Mouse (Mus musculus) intestine, embryonic 16.5 days (tissue): ENCODE measurements around the gene Cnot6. TPM values are rescaled to one million over a fixed set of nuclear protein-coding genes. Genes with fewer than 3 reads are reported as not detected.

Experiments used
- ATAC-seq: fragments of 200-750 bp; cut with Nextera tagmentation; 2 replicates; pipeline ENCODE4 v1.8.0; 2017; ENCODE audit warnings: moderate TSS enrichment, moderate library complexity
- H3K27ac ChIP-seq: fragments of 300-500 bp; sonication (generic); 2 replicates; pipeline ENCODE4 v1.5.1; 2014; ENCODE audit warnings: mild to moderate bottlenecking, low read length
- H3K27me3 ChIP-seq: fragments of 300-500 bp; sonication (generic); replicated peaks from 2 replicates; pipeline ENCODE4 v1.6.1; 2014; ENCODE audit warnings: low read length, control low read depth, mixed read lengths; ENCODE audit not compliant: control insufficient read depth, insufficient read depth
- H3K36me3 ChIP-seq: fragments of 300-500 bp; sonication (generic); 2 replicates; pipeline ENCODE4 v1.6.1; 2014; ENCODE audit warnings: low read length, control low read depth; ENCODE audit not compliant: control insufficient read depth, insufficient read depth
- H3K4me1 ChIP-seq: fragments of 300-500 bp; sonication (generic); 2 replicates; pipeline ENCODE4 v1.6.1; 2014; ENCODE audit warnings: low read length, control low read depth, mixed read lengths; ENCODE audit not compliant: control insufficient read depth, insufficient read depth
- H3K4me2 ChIP-seq: fragments of 300-500 bp; sonication (generic); 2 replicates; pipeline ENCODE4 v1.6.1; 2014; ENCODE audit warnings: low read depth, low read length, control low read depth
- H3K4me3 ChIP-seq: fragments of 300-500 bp; sonication (generic); 2 replicates; pipeline ENCODE4 v1.5.1; 2014; ENCODE audit warnings: mild to moderate bottlenecking, low read length
- H3K9ac ChIP-seq: fragments of 300-500 bp; sonication (generic); 2 replicates; pipeline ENCODE4 v1.6.1; 2014; ENCODE audit warnings: low read depth, low read length
- H3K9me3 ChIP-seq: fragments of 300-500 bp; sonication (generic); 2 replicates; pipeline ENCODE4 v1.6.1; 2016; ENCODE audit warnings: low read length, control low read depth; ENCODE audit not compliant: control insufficient read depth
- WGBS: fragments of 180-500 bp; shearing (Covaris S2); extraction: QIAGEN DNeasy Blood & Tissue Kit; methylation state at CpG from one replicate; pipeline ENCODE4 v1.1.7; 2014; 5-methylcytosine and 5-hydroxymethylcytosine counted together
- polyA plus RNA-seq: library from polyadenylated mRNA; unstranded; fragments of >200 nt; fragmentation: Nextera tagmentation; extraction: Ambion mirVana; gene quantifications from 2 replicates; pipeline ENCODE4 v1.2.1, GENCODE M21; 2015

Cnot6 gene
- polyA plus RNA-seq, 1 experiment from 2014 or later = 26.9 TPM

DNA sequence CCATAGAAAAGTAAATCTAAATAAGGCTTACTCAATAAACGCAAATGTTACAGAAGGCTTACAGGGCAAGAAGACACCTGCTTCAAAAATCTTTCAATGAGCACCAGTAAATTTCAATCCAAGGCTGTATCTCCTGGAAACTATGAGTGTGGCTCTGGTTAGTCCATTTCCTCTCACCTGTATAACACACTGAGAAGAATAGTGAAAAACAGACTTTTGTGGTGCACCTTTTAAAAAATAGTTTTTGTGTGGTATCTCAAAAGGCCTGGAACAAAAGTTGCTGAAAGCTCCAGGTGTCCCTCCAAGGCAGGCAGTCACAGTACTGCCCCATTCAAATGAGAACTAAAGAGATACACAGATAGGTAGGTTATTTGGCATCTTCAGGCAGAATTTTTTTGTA is 13.4 kb downstream of the Cnot6 start:
- Histone ChIP-seq H3K4me1 (no peaks in the 10 kb centered on the region), H3K27ac (no peak overlapping the region)
- ATAC-seq = no peak

DNA sequence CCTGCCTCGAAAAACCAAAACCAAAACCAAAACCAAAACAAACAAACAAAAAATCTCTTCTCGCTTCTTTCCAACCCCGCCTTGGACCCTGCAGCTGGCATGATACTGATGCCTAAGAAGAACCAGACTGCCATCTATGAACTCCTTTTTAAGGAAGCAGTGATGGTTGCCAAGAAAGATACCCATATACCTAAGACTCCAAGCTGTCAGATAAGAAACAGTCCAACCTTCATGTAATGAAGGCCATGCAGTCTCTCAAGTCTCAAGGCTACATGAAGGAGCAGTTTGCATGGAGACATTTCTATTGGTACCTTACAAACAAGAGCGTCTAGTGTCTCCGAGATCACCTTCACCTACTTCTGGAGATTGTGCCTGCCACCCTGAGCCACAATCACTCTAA is 14.7 kb downstream of the Cnot6 start:
- ATAC-seq = no peak
- Histone ChIP-seq H3K4me2 (no peak overlapping the region), H3K36me3 (0 out of 2 replicates have a peak, but pooled peaks cover 8% of the 10 kb centered on the region)

More for the DNA sequence above, 13.4 kb downstream of the Cnot6 start:
- no peak overlapping the region for H3K4me3 ChIP-seq
- H3K27me3 ChIP-seq = no peaks in the 10 kb centered on the region
- H3K9me3 ChIP-seq = no peaks in the 10 kb centered on the region
- 0 out of 2 replicates have a peak, but pooled peaks cover 8% of the 10 kb centered on the region for H3K36me3 ChIP-seq
- WGBS = 94% methylated on average over 1 of the region's 1 CpGs
- H3K9ac ChIP-seq = no peak overlapping the region
- no peak overlapping the region for H3K4me2 ChIP-seq

GRCm38 (mm10) chr11:49696472-49696871 is 16.1 kb downstream of the Cnot6 start:
- no peak for ATAC-seq
- no peak overlapping the region for H3K27ac ChIP-seq
- 79% methylated on average over 2 of the region's 2 CpGs for WGBS

More for the DNA sequence above, 14.7 kb downstream of the Cnot6 start:
- Histone ChIP-seq H3K9ac (no peak overlapping the region), H3K4me1 (no peaks in the 10 kb centered on the region), H3K27ac (no peak overlapping the region), H3K27me3 (no peaks in the 10 kb centered on the region), H3K9me3 (no peaks in the 10 kb centered on the region), H3K4me3 (no peak overlapping the region)
- WGBS = 93% methylated on average over 5 of the region's 5 CpGs

DNA sequence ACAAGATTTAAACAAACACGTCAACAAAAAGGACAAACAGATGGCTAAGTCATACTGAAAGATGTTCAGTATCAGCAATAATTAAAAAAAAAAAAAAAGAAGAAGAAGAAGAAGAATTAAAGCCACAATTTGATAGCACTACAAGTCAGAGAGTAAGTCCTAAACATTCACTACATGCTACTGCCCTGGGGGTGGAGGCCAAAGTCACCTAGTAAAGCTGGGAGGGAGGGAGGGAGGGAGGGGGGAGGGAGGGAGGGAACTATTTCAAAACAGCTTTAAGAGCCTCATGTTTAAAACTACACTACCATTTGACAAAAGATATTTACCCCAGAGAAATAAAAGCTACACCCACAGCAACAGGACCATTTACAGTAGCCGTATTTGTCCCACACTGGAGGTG is 16.8 kb downstream of the Cnot6 start:
- H3K4me1 ChIP-seq = no peaks in the 10 kb centered on the region
- H3K9ac ChIP-seq = no peak overlapping the region
- H3K27ac ChIP-seq = no peak overlapping the region
- H3K36me3 ChIP-seq = no peaks in the 10 kb centered on the region
- no peak overlapping the region for H3K4me3 ChIP-seq
- no peak for ATAC-seq
- no peak overlapping the region for H3K4me2 ChIP-seq
- 77% methylated on average over 2 of the region's 2 CpGs for WGBS
- no peaks in the 10 kb centered on the region for H3K27me3 ChIP-seq
- no peaks in the 10 kb centered on the region for H3K9me3 ChIP-seq

More at GRCm38 (mm10) chr11:49696472-49696871, 16.1 kb downstream of the Cnot6 start:
- Histone ChIP-seq H3K9me3 (no peaks in the 10 kb centered on the region), H3K36me3 (0 out of 2 replicates have a peak, but pooled peaks cover 1% of the 10 kb centered on the region), H3K9ac (no peak overlapping the region), H3K4me3 (no peak overlapping the region), H3K4me2 (no peak overlapping the region), H3K4me1 (no peaks in the 10 kb centered on the region), H3K27me3 (no peaks in the 10 kb centered on the region)

DNA sequence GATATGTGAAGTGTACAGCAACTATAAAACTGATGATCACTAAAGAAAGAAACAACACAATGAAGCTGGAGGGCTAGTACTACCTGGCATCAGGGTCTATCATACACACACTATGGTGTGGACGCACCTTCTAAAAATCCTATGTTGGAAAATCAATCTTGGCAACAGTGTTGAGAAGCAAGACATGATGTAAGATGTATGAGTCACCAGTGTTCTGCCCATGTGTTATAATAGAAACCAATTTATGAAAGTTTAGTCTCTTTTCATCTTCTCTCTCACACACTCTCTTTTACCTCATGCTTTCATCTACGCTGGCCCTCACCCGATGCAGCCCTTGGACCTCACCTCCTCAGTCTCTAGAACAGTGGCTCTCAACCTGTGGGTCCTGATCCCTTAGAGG is 17.5 kb downstream of the Cnot6 start:
- WGBS = 89% methylated on average over 3 of the region's 3 CpGs
- H3K27ac ChIP-seq = no peak overlapping the region

GRCm38 (mm10) chr11:49684237-49684973 is 28.1 kb downstream of the Cnot6 start:
- H3K27ac ChIP-seq = no peak overlapping the region
- H3K36me3 ChIP-seq = peaks cover 12% of the 10 kb centered on the region
- 94% methylated on average over 12 of the region's 12 CpGs for WGBS

More for the DNA sequence above, 17.5 kb downstream of the Cnot6 start:
- H3K4me3 ChIP-seq = no peak overlapping the region
- H3K4me2 ChIP-seq = no peak overlapping the region
- ATAC-seq = no peak
- no peak overlapping the region for H3K9ac ChIP-seq
- H3K4me1 ChIP-seq = no peaks in the 10 kb centered on the region
- 0 out of 2 replicates have a peak, but pooled peaks cover 4% of the 10 kb centered on the region for H3K36me3 ChIP-seq
- H3K9me3 ChIP-seq = no peaks in the 10 kb centered on the region
- no peaks in the 10 kb centered on the region for H3K27me3 ChIP-seq

DNA sequence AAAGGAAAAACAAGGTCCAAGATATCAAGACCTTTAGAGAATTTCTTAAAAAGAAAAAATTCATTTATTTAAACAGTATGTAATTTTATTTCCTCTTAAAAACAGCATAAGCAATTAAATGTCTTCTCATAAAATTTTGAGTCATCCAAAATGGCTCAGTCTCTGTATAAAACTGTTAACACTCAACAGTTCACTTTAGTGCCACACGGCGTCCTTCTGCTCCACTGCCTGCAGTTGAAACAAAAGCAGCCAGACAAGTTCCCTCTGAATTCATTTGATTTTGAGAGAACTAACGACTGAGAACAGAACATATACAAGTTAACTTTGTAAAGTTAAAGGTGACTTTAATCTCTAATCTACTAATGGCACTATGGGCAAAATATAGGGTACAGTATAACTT is 39.1 kb downstream of the Cnot6 start:
- H3K27me3 ChIP-seq = no peaks in the 10 kb centered on the region
- H3K4me1 ChIP-seq = no peaks in the 10 kb centered on the region
- peaks cover 8% of the 10 kb centered on the region for H3K36me3 ChIP-seq
- no peak for ATAC-seq
- H3K9ac ChIP-seq = no peak overlapping the region
- H3K4me2 ChIP-seq = no peak overlapping the region
- 83% methylated on average over 3 of the region's 3 CpGs for WGBS
- no peaks in the 10 kb centered on the region for H3K9me3 ChIP-seq
- no peak overlapping the region for H3K27ac ChIP-seq
- H3K4me3 ChIP-seq = no peak overlapping the region

More at GRCm38 (mm10) chr11:49684237-49684973, 28.1 kb downstream of the Cnot6 start:
- Histone ChIP-seq H3K4me3 (no peak overlapping the region), H3K27me3 (no peaks in the 10 kb centered on the region), H3K9ac (no peak overlapping the region), H3K4me2 (no peak overlapping the region), H3K9me3 (no peaks in the 10 kb centered on the region), H3K4me1 (no peaks in the 10 kb centered on the region)
- no peak for ATAC-seq

DNA sequence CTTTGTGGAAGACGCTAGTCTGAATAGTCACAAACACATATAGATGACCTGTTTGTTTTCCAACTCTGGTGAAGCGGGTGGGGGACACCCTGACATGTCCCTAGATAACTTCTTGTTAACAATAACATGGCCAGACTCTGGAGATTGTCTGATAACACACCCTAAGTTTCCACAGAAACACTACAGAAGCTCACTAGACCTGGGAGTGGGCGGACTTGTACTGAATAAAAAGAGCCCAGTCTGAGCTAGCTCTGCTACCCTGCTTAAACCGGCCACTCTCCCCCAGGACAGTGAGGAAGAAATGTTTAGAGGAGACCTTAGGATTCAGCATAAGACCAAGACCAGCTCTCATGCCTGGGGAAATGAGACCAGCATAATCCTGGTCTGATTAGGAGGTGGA is 47.1 kb downstream of the Cnot6 start:
- ATAC-seq = no peak

DNA sequence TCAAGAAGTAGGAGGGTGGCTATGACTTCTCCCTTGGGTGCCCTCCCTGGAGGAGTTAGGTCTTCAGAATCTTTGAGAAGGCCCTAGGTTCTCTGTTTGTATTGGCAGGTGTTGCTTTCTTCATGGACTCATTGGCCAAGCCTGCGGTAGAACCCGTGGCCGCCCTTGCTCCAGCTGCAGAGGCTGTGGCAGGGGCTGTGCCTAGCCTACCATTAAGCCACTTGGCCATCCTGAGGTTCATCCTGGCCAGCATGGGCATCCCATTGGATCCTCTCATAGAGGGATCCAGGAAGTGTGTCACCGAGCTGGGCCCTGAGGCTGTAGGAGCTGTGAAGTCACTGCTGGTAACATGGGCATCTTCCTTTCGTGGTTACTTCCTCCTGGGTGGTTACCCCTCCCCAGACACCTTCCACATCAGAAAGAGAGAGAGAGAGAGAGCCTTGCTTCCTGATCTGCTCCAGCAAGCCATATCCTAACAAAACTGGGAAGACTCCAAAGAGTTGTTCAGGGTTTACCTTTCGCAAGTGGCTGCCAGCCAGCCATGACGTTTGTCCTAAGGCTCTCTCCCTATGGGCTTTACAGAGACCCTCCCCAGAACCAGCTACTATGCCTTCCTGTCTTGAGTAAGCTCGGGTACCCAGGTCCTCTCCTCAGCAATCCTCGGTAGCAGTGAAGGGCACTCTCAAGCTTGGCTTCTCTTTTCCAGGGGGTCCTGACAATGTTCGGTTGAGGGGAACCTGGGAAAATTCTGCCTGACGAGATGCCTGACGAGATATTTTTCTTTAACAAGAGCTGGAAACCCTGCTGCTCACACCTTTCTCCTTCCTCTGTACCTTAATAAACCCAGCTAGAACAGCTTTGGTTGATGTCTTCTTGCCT is 48.0 kb downstream of the Cnot6 start:
- Histone ChIP-seq H3K27me3 (no peaks in the 10 kb centered on the region), H3K27ac (no peak overlapping the region), H3K36me3 (peaks cover 2% of the 10 kb centered on the region; the same call in 1 of the 2 replicates), H3K4me3 (no peak overlapping the region), H3K9me3 (no peaks in the 10 kb centered on the region), H3K4me2 (no peak overlapping the region), H3K4me1 (peaks cover 6% of the 10 kb centered on the region; the same call in 1 of the 2 replicates), H3K9ac (no peak overlapping the region)
- 79% methylated on average over 12 of the region's 12 CpGs for WGBS
- no peak for ATAC-seq

More for the DNA sequence above, 47.1 kb downstream of the Cnot6 start:
- H3K9me3 ChIP-seq = no peaks in the 10 kb centered on the region
- H3K4me3 ChIP-seq = no peak overlapping the region
- no peak overlapping the region for H3K9ac ChIP-seq
- H3K4me1 ChIP-seq = peaks cover 6% of the 10 kb centered on the region; the same call in 1 of the 2 replicates
- peaks cover 2% of the 10 kb centered on the region; the same call in 1 of the 2 replicates for H3K36me3 ChIP-seq
- H3K27me3 ChIP-seq = no peaks in the 10 kb centered on the region
- WGBS = 72% methylated on average over 4 of the region's 4 CpGs
- H3K27ac ChIP-seq = no peak overlapping the region
- H3K4me2 ChIP-seq = no peak overlapping the region
